Mouse (Mus musculus) mesoderm, embryonic 11.5 days (tissue): Measurements from ENCODE around the gene Adm2.
A peak's percentile ranks its signal among the peaks of the same experiment; 100 is the strongest.

ENCODE experiments used
- DNase-seq: peaks from one replicate; pipeline ENCODE4 v3.0.0-alpha.2; 2012; ENCODE audit warnings: low read depth, low spot score

The Adm2 gene

GRCm38 (mm10) chr15:89309962-89310498 lies 12.5 kb upstream of the Adm2 start:
- no peak for DNase-seq

GRCm38 (mm10) chr15:89313359-89313758 lies 9.2 kb upstream of the Adm2 start:
- no peak for DNase-seq

- no peak for DNase-seq
Measured at GRCm38 (mm10) chr15:89314107-89314506, 8.4 kb upstream of the Adm2 start.

- DNase-seq: peak; percentile 26
Measured at GRCm38 (mm10) chr15:89314511-89315189, 7.9 kb upstream of the Adm2 start.

- DNase-seq: peak; percentile 97
Measured at GRCm38 (mm10) chr15:89315190-89315731, 7.3 kb upstream of the Adm2 start, which contains the start of gene Sbf1. TSS of gene Sbf1 (minus strand) at chr15:89315311.

GRCm38 (mm10) chr15:89316146-89316545 lies 6.4 kb upstream of the Adm2 start:
- DNase-seq: peak; percentile 31

- no peak for DNase-seq
Measured at GRCm38 (mm10) chr15:89321264-89321663, 1.3 kb upstream of the Adm2 start.

- DNase-seq: no peak
Measured at GRCm38 (mm10) chr15:89323656-89324055, 1.1 kb downstream of the Adm2 start.

- DNase-seq: no peak
Measured at GRCm38 (mm10) chr15:89326441-89326840, 3.9 kb downstream of the Adm2 start.

- DNase-seq: no peak
Measured at GRCm38 (mm10) chr15:89334271-89334670, 11.8 kb downstream of the Adm2 start, which contains the start of gene Miox. TSS of gene Miox (plus strand) at chr15:89334398.

GRCm38 (mm10) chr15:89334774-89335537 lies 12.4 kb downstream of the Adm2 start:
- DNase-seq: no peak

GRCm38 (mm10) chr15:89336422-89336821 lies 13.9 kb downstream of the Adm2 start:
- DNase-seq: no peak

- DNase-seq: no peak
Measured at GRCm38 (mm10) chr15:89339696-89340095, 17.2 kb downstream of the Adm2 start.

- DNase-seq: no peak
Measured at GRCm38 (mm10) chr15:89340136-89340535, 17.6 kb downstream of the Adm2 start.

GRCm38 (mm10) chr15:89341678-89342077 lies 19.2 kb downstream of the Adm2 start:
- no peak for DNase-seq

GRCm38 (mm10) chr15:89343325-89343724 lies 20.8 kb downstream of the Adm2 start:
- DNase-seq: no peak

GRCm38 (mm10) chr15:89350447-89350846 lies 27.9 kb downstream of the Adm2 start:
- no peak for DNase-seq

- DNase-seq: no peak
Measured at GRCm38 (mm10) chr15:89351302-89351701, 28.8 kb downstream of the Adm2 start.

GRCm38 (mm10) chr15:89352054-89352453 lies 29.5 kb downstream of the Adm2 start:
- DNase-seq: no peak

GRCm38 (mm10) chr15:89352795-89353194 lies 30.3 kb downstream of the Adm2 start:
- no peak for DNase-seq

- DNase-seq: no peak
Measured at GRCm38 (mm10) chr15:89353837-89354236, 31.3 kb downstream of the Adm2 start.

- DNase-seq: no peak
Measured at GRCm38 (mm10) chr15:89354455-89354854, 31.9 kb downstream of the Adm2 start.
